Mouse (Mus musculus): Measurements from ENCODE around the gene Lta.
"Not testable (repeated sequence)": the region's sequence is repeated elsewhere in the genome, so short reads cannot be mapped to it uniquely, and the experiment has no call there.

Gene Lta

DNA sequence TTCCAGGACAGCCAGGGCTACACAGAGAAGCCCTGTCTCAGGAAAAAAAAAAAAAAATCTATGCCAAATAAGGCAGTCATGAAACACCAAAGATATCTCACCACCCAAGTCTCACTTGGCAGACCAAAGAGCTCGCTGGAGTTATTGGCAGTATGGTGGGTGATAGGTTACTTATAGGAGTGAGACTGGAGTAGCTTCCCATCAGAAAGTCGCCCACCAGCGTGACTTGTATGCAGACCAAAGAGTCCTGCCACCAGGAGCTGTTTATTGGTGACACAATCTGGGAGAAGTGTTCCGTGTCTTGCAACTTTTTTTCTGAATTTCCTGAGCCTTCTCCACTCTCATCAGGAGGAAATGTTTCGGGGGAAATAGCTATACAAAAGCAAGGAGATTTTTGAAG lies 34.5 kb upstream of the Lta start:
- DNase-seq (ENCODE audit: low spot score): no peak

DNA sequence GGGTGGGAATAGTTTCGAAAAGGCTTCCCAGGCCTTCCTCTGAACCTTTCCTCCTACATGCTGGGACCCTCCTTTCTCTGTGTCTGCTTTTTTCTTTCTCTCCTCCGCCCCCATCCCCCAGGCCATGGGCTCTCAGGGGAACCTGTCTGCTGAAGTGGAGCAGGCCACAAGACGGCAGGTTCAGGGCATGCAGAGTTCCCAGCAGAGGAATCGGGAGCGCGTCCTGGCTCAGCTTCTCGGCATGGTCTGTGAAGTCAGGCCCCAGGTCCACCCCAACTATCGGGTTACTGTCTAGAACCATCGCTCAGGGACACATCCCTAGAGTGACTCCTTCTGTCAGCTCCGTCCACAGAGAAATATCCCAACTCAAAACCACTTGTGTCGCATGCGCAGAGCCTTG lies 32.4 kb upstream of the Lta start:
- DNase-seq (ENCODE audit: low spot score): no peak

DNA sequence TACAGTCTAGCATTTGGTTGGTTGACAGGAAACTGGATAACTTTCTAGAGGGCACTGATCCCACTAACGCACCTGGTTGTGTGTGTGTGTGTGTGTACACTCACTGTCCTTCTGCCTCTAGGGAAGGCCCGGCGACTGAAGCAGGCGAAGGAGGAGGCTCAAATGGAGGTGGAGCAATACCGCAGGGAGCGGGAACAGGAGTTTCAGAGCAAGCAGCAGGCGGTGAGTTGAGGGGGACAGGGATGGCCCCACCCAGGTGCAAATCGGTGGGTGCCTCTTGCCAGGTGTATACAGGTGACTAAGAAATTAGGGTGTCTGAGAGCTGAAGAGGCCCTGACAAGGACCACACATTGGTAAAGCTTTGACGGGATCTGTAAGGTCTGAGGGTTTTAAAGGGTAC lies 31.8 kb upstream of the Lta start:
- peak; percentile 39 for DNase-seq (ENCODE audit: low spot score)

- DNase-seq (ENCODE audit: low spot score): peak; percentile 99
Observed at GRCm38 (mm10) chr17:35236390-35236746, 31.2 kb upstream of the Lta start.

DNA sequence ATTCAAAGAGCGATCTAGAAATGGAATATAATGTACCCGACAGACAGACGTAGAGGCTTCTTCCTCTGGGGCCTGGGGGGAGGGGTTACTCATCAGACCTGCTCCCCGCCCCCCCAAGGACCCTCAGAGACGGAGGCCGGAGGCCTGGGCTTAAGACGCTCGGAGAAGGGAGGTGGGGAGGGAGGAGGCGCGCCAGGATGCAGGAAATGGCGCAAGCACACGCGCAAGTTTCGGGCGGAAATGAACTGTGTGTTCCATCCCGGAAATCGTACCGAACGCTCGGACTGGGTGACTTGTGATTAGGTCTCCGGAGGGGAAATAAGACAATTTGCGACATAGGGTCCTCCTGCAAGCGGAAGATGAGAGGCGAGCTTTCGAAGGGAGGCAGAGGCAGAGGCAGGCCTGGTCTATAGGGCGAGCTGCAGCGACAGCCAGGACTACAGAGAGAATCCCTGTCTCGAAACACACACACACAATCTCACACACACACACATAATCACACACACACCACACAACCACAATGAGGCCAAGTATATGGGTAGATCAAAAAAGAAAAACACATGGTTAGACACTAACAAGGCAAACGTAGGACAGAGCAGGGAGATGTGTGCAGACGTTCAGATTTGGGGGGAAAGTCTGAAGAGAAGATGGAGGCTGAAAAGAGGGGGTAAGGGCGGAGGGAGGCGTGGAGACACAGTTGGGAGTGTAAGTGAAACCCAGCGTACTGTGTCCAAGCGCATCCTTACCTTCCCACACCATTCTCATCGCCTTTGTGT lies 30.7 kb upstream of the Lta start, which contains the start of gene Nfkbil1:
Nfkbil1 (minus strand) TSS at position 179 of the 776 bp plus-strand sequence.
- peak; percentile 95 for DNase-seq (ENCODE audit: low spot score)

DNA sequence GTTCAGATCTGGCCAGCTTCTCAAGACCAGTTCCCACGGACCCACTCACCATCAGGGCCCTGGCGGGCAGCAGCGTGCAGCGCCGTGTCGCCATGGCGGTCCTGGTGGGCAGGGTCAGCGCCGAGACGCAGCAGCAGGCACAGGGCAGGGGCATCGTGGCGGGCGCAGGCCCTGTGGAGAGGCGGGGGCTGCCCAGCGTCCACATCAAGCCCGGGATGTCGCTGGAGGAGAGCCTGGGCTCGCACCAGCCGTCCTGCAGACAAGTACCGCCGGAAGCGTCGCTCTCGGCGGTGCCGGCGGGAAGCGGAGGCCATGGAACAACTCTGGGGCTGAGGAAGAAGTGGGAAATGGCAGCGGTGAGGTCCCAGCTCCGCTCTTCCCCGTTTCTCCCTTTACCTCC lies 29.8 kb upstream of the Lta start:
- peak; percentile 46 for DNase-seq (ENCODE audit: low spot score)

DNA sequence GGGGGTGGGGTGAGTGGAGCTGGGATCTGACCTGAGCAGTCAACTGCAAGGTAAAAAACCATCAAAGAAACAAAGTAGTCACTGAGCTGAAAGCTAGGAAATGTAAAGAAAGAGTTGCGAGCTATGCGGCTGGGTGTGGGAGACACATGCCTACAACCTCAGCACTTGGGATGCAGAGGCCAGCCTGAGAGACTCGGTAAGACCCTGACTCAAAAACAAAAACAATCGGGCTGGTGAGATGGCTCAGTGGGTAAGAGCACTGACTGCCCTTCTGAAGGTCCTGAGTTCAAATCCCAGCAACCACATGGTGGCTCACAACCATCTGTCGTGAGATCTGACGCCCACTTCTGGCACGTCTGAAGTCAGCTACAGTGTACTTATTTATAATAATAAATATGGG lies 28.9 kb upstream of the Lta start:
- DNase-seq (ENCODE audit: low spot score): not testable (repeated sequence)

DNA sequence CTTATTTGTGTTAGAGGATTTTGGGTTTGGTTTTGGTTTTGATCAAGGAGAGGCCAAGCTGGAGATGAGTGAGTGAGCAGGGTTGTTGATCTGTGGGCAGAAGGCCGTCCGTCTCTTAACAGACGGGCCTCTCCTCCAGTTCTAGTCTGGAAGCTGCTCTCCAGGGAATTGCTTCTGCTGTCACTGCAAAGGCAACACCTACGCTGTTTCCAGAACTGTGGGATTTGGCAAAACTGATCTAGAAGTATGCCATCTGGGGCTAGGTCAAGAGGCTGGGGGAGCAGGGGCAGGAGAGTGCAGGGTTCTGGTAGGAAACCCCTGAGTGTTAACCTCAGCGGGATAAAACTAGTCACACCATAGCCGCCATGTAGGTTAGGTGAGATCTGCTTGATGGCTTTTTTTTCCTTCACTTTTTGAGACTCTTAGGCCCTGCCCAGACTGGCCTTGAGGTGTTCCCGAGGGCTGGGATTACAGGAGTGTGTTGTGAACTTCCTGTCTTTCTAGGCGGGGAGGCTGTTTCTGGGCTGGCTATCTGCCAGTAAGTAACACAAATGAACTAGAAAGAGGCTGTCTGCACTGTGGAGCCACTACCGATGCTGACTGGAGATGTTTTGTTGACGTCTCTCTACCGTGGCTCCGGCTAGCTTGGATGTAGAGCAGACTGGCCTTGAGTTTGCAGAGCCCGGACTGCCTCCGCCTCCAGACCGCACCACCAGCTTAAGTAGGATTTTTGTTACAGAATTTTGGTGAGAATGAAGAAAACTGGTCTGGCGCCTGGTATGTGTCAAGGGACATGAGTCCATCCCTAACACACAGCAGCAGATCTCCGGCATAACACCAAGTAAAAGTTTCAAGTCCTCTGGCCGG lies 28.2 kb upstream of the Lta start, which contains the start of gene Atp6v1g2:
Atp6v1g2 (plus strand) TSS at position 547 of the 867 bp plus-strand sequence.
- DNase-seq (ENCODE audit: low spot score): no peak

DNA sequence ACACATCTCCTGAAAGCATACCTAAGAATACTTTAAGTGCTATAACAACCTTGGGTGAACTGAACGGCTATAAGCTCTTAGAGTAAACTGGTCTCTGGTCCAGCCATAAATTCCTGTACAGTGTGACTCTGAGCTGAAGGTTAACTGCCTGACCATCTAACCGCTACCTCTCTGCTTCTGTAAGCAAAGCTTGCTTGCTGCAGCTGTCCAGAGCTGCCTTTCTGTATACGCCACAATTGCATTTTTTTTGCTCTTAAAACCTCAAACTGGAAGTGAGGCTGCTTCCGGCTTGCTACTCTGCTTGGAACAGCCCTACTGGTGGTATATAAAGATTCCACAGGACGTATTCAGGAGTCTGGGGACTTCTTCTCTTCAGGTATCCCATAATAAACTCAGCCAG lies 27.5 kb upstream of the Lta start:
- no peak for DNase-seq (ENCODE audit: low spot score)

DNA sequence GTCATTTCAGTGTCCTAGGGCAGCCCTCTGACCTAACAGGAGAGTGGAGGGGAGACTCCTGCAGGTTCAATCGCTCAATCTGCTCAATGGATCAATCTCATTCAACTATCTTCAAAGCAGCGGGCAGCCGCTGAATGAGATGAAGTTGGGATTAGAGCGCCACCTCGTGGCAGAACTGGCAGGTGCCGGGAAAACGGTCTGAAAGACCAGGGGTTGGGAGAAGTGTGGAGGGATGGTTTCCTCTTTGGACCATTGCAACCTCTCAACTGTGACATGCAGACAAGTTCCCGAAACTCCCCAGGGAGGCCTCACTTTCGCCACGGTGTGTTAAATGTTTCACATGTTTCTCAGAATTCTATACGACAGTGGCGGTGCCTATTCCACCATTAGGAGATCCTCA lies 26.9 kb upstream of the Lta start:
- DNase-seq (ENCODE audit: low spot score): peak; percentile 88

- no peak for DNase-seq (ENCODE audit: low spot score)
Observed at GRCm38 (mm10) chr17:35231022-35231421, 25.9 kb upstream of the Lta start.

GRCm38 (mm10) chr17:35226561-35227046 lies 21.5 kb upstream of the Lta start:
- DNase-seq (ENCODE audit: low spot score): no peak

GRCm38 (mm10) chr17:35225456-35225855 lies 20.3 kb upstream of the Lta start:
- DNase-seq (ENCODE audit: low spot score): no peak

DNA sequence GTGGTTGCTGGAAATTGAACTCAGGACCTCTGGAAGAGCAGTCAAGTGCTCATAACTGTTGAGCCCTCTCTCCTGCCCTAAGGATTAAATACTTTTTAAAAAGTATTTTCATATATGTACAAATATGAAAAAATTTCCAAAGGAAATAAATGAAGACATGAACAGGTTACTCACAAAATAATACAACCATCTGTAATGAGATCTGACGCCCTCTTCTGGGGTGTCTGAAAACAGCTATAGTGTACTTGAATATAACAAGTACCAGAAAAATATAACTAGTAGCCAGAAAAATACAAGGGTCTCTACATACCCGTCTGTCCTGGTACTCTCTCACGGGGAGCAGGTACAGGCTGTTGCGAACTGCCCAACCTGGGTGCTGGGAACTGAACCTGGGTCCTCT lies 19.5 kb upstream of the Lta start:
- DNase-seq (ENCODE audit: low spot score): no peak

DNA sequence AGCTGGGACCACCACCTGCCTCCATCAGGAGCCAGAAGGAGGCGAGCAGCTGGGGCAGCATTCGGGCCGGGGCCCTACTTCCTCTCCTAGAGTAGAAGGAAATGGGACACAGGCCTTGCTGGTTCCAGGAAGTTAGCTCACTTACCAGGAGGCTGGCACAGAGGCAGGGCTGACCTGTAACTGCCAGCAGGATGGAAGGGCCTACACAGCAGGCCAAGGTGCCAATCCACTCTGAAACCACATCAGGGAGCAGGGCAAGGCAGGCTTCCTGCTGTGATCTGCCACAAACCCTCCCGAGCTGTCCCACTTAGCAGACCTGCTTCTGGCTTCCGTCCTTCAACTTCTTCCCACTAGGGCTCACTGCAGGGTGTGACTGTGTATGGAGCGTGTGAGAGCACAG lies 17.1 kb upstream of the Lta start:
- no peak for DNase-seq (ENCODE audit: low spot score)

- DNase-seq (ENCODE audit: low spot score): no peak
Observed at GRCm38 (mm10) chr17:35220156-35220952, 15.2 kb upstream of the Lta start, which contains the start of gene Gm16181. TSS of gene Gm16181 (plus strand) at chr17:35220834.

- DNase-seq (ENCODE audit: low spot score): peak; percentile 36
Observed at GRCm38 (mm10) chr17:35219601-35220041, 14.5 kb upstream of the Lta start.

- no peak for DNase-seq (ENCODE audit: low spot score)
Observed at GRCm38 (mm10) chr17:35218516-35219193, 13.5 kb upstream of the Lta start.

DNA sequence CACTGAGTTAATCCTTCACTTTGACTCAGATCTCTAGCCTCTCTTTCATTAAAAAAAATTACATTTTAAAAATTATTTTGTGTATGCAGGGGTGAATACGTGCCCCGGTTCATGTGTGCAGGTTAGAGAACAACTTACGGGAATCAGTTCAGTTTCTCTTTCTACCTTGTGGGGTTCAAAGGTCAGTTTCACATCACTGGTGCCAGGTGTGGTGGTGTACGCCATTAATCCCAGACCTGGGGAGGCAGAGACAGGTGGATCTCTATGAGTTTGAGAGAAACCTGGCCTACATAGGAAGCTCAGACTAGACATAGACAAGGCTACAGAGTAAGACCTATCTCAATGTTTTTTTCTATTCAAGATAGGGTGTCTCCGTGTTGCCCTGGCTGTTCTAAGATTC lies 7.9 kb upstream of the Lta start:
- no peak for DNase-seq (ENCODE audit: low spot score)

GRCm38 (mm10) chr17:35210593-35210992 lies 5.4 kb upstream of the Lta start:
- DNase-seq (ENCODE audit: low spot score): no peak

DNA sequence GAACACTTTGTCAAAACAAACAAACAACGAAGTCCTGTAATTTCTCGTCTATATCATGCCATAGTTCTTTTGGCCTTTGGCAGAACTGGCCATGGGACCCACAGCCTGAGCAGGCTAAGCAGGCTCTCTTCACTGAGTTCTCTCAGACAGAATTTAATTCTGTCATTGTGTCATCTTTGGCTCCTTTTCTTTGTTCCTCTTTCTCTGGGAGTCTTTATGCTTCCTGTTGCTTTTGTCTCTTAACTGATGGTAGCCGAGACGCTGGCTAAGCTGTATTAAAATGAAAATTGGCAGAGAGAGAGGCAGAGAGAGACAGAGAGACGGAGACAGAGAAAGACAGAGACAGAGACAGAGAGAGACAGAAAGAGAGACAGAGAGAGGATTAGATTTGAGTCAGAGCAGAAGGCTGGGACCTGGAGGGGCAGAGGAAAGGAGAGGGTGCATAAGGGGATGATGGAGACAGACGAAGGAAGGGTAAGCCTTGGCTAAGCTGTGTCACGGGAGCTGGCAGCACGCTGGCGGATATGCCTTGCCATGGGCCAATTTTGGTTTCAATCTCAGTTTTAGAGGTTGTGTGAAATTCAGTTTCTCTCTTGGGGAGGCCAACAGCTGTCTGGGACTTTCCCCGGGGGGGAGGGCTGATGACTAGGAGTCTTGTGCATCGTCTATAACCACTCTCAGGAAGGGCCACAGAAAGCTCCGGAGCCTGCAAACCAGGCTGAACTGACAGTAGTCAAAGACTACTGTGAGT lies 4.8 kb upstream of the Lta start:
- DNase-seq (ENCODE audit: low spot score): no peak
